Mouse (Mus musculus) hindbrain, embryonic 10.5 days (tissue): Measurements from ENCODE around the gene Palld. TPM values are rescaled to one million over a fixed set of nuclear protein-coding genes. Genes with fewer than 3 reads are reported as not detected.

Experiments
- DNase-seq: peaks from one replicate; pipeline ENCODE4 v3.0.0-alpha.2; 2017; ENCODE audit warnings: low spot score
- H3K27ac ChIP-seq: fragments of 300-500 bp; sonication (generic); 2 replicates; pipeline ENCODE4 v1.5.1; 2016; ENCODE audit warnings: mild to moderate bottlenecking, moderate library complexity
- H3K27me3 ChIP-seq: fragments of 300-500 bp; sonication (generic); 2 replicates; pipeline ENCODE4 v1.6.1; 2016; ENCODE audit warnings: mild to moderate bottlenecking; ENCODE audit not compliant: poor library complexity, insufficient read depth, severe bottlenecking
- H3K36me3 ChIP-seq: fragments of 300-500 bp; sonication (generic); 2 replicates; pipeline ENCODE4 v1.6.1; 2016; ENCODE audit warnings: mild to moderate bottlenecking, moderate library complexity
- H3K4me1 ChIP-seq: fragments of 300-500 bp; sonication (generic); replicated peaks from 2 replicates; pipeline ENCODE4 v1.6.1; 2016; ENCODE audit warnings: mild to moderate bottlenecking
- H3K4me3 ChIP-seq: fragments of 300-500 bp; sonication (generic); 2 replicates; pipeline ENCODE4 v1.5.1; 2016; ENCODE audit warnings: mild to moderate bottlenecking, moderate library complexity
- H3K9me3 ChIP-seq: fragments of 300-500 bp; sonication (generic); 2 replicates; pipeline ENCODE4 v1.6.1; 2016; ENCODE audit warnings: mild to moderate bottlenecking, moderate library complexity
- WGBS: fragments of 180-500 bp; shearing (Covaris S2); methylation state at CpG from one replicate; pipeline ENCODE4 v1.1.7; 2016; 5-methylcytosine and 5-hydroxymethylcytosine counted together
- polyA plus RNA-seq: library from polyadenylated mRNA; unstranded; fragments of >200 nt; fragmentation: Nextera tagmentation; extraction: Ambion mirVana; gene quantifications from 2 replicates; pipeline ENCODE4 v1.2.1, GENCODE M21; 2016

The Palld gene
- polyA plus RNA-seq, 1 experiment from 2014 or later = 52.4 TPM

DNA sequence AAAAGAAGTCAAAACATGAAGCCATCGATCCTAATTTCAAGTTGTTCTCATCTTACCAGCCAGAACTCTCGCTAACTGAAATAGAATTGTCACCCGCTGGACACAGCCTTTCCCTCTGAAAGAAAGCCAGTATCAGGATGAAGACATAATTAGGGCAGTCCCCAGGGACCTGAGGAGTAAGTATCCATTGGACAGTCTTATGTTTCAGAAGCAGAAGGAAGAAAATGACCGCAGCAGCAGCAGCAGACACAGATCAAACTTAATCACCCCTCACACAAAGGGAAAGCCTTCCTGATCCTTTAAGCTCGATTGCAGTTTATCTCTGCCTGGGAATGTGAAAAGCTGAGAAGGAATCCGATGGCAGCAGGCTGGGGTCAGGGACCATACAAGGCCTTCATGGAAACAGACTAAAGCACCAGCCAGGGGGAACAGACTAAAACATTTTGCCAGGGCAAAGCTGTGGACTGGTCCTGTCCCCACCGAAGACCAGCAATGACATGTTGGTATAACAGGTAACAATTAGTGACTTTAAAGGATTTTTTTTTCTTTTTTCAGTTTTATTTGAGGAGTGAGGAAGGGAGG lies 53.8 kb downstream of the Palld start:
- H3K27me3 ChIP-seq = no peaks in the 10 kb centered on the region
- no peak overlapping the region for H3K4me3 ChIP-seq
- H3K27ac ChIP-seq = 0 out of 2 replicates have a peak overlapping the region, but pooled peaks have one; percentile 53
- peaks cover 7% of the 10 kb centered on the region; the same call in 1 of the 2 replicates for H3K4me1 ChIP-seq
- no peaks in the 10 kb centered on the region for H3K9me3 ChIP-seq
- 47% methylated on average over 7 of the region's 7 CpGs for WGBS
- peak; percentile 33 for DNase-seq
- H3K36me3 ChIP-seq = no peaks in the 10 kb centered on the region

DNA sequence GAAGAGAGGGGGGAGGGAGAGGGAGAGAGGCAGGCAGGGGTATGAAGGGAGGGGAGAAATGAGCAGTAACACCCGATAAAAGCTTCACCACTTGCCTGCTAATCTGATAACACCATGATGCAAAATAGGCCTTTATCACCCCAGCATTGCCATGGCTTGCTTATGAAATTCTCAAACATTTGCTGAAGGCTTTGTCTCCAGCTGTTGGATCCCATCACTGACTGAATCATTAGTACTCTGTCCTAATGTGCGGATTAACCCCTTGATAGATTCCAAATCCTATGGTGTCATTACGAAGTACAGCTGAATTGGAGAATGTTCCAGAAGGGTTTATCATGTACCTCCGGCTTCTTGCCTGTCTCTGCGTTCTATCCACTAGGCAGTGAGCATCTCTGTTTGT lies 55.0 kb downstream of the Palld start:
- Histone ChIP-seq H3K4me1 (peaks cover 7% of the 10 kb centered on the region; the same call in 1 of the 2 replicates), H3K27ac (no peak overlapping the region), H3K9me3 (no peaks in the 10 kb centered on the region), H3K4me3 (no peak overlapping the region), H3K36me3 (no peaks in the 10 kb centered on the region), H3K27me3 (no peaks in the 10 kb centered on the region)
- WGBS = 90% methylated on average over 5 of the region's 5 CpGs
- DNase-seq = no peak

DNA sequence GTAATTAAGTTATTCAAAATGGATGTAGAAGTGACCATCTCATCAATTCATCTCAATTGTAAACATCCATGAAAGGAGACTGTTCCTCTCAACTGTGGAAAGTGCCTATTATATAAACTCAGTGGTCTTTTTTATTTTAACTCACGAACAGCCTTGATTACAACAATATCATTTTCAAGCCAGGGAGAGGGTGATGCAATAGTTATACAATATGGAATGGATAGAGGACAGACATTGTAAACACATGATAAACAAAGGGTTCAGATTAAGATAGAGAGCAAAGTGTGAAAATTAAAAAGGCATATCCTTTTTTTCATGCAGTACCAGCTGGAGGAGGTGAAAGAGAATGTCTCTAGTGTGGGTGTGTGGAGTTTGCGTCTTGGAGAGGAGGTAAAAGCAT lies 57.5 kb downstream of the Palld start:
- no peak for DNase-seq
- Histone ChIP-seq H3K4me1 (peaks cover 7% of the 10 kb centered on the region; the same call in 1 of the 2 replicates), H3K36me3 (no peaks in the 10 kb centered on the region), H3K9me3 (no peaks in the 10 kb centered on the region), H3K4me3 (no peak overlapping the region), H3K27me3 (no peaks in the 10 kb centered on the region), H3K27ac (no peak overlapping the region)
- WGBS = 91% methylated on average over 2 of the region's 2 CpGs

DNA sequence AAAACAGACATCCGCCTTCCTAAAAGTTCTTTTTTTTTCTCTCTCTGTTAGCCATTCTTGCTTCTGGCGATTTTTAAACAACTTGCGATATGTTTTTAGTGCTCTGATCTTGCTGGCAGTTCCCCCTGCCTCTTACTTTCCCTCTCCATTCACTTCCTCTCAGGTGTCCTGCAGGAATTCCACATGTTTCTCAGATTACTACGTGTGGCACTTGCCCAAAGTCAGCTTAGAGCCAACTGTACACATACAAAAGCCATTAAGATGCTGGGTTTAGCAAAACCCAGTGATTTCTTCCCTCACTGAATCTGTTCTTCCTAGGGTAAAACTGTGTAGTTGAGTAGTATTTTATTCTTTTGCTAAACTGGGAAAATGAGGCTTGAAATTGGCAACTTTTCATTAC lies 57.9 kb downstream of the Palld start:
- Histone ChIP-seq H3K9me3 (no peaks in the 10 kb centered on the region), H3K27ac (no peak overlapping the region), H3K4me3 (no peak overlapping the region), H3K4me1 (peaks cover 7% of the 10 kb centered on the region; the same call in 1 of the 2 replicates), H3K36me3 (no peaks in the 10 kb centered on the region), H3K27me3 (no peaks in the 10 kb centered on the region)
- WGBS = 76% methylated on average over 4 of the region's 4 CpGs
- DNase-seq = no peak

DNA sequence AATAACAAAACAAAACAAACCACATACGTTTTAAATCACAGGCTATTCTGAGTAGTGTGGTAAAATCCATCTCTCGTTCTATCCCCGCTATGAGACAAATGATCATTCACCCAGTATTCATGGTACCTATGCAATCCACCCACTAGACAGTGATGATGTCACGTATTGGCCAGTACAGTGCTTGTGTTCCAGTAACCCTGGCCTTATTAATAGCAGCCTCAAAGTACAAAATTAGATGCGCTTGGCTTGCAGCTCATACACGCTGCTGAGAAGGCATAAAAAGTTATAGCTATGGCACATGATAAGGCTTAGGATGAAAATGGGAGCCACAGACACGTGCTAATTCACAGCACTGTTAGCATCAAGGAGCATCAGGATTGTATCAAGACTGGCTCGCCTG lies 58.7 kb downstream of the Palld start:
- no peak for DNase-seq
- H3K27ac ChIP-seq = no peak overlapping the region
- H3K27me3 ChIP-seq = no peaks in the 10 kb centered on the region
- no peaks in the 10 kb centered on the region for H3K36me3 ChIP-seq
- peaks cover 3% of the 10 kb centered on the region; the same call in 1 of the 2 replicates for H3K4me1 ChIP-seq
- no peak overlapping the region for H3K4me3 ChIP-seq
- 88% methylated on average over 8 of the region's 8 CpGs for WGBS
- H3K9me3 ChIP-seq = no peaks in the 10 kb centered on the region

DNA sequence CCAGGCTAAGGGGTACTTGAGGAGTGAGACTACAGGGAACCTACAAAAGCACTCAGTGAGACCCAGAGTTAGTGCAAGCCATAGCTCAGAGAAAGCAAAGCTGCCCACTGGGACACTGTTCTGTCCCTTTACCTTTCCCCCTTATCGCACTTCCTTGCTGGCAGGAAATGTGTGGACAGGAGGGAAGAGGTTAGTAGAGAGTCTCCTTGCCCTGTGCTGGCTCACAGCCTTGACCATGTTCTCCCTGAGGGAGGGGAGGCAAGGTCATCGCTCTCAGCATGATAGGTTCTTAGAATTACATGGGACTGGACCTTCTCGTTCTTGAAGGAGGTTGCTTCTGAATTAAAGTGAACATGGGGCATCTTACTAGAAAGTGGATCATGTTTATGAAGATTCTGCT lies 69.3 kb downstream of the Palld start:
- Histone ChIP-seq H3K27me3 (no peaks in the 10 kb centered on the region), H3K4me3 (no peak overlapping the region), H3K4me1 (no peaks in the 10 kb centered on the region), H3K9me3 (no peaks in the 10 kb centered on the region), H3K36me3 (no peaks in the 10 kb centered on the region), H3K27ac (no peak overlapping the region)
- WGBS = 86% methylated on average over 3 of the region's 3 CpGs
- no peak for DNase-seq

DNA sequence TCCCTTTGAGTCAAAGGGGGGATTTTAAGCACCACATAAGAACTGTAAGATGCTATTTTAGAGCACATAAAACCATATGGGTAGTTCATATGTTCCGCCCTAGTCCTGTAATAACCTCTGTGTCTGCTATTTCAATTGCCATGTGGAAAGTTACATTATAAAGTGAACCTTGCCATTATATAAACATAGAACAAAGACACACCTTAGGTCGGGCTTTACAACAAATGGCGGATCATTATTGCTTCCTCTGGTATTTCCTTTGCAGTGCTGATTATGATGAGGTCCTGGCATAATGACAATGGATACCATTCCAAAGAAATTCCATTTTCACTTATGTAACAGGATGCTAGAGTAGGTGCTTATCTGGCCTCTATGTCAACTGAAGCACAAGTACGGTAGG lies 70.5 kb downstream of the Palld start:
- no peaks in the 10 kb centered on the region for H3K27me3 ChIP-seq
- H3K9me3 ChIP-seq = no peaks in the 10 kb centered on the region
- DNase-seq = no peak
- no peaks in the 10 kb centered on the region for H3K4me1 ChIP-seq
- 86% methylated on average over 4 of the region's 4 CpGs for WGBS
- H3K4me3 ChIP-seq = no peak overlapping the region
- H3K36me3 ChIP-seq = no peaks in the 10 kb centered on the region
- H3K27ac ChIP-seq = no peak overlapping the region

DNA sequence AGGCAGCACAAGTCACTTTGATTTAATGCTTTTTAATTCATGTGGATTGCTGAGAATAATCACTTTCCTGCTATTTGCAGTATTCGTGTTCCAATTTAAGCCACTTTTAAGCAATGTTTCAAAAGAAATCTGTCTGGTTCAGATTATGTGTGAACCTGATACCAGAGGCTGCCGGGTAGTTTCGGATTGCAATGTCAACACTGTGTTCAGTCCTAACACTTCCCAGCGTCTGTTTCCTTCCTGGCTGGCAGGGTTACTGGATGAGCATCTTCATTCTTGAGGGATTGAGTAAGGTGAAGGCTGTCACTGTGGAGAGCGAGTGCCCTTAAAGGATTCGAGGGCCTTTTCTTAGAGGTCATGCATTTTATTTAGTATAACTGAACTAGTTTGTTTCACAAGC lies 71.7 kb downstream of the Palld start:
- H3K27me3 ChIP-seq = no peaks in the 10 kb centered on the region
- H3K27ac ChIP-seq = no peak overlapping the region
- no peaks in the 10 kb centered on the region for H3K36me3 ChIP-seq
- H3K4me1 ChIP-seq = no peaks in the 10 kb centered on the region
- 46% methylated on average over 6 of the region's 6 CpGs for WGBS
- no peak overlapping the region for H3K4me3 ChIP-seq
- DNase-seq = no peak
- no peaks in the 10 kb centered on the region for H3K9me3 ChIP-seq

DNA sequence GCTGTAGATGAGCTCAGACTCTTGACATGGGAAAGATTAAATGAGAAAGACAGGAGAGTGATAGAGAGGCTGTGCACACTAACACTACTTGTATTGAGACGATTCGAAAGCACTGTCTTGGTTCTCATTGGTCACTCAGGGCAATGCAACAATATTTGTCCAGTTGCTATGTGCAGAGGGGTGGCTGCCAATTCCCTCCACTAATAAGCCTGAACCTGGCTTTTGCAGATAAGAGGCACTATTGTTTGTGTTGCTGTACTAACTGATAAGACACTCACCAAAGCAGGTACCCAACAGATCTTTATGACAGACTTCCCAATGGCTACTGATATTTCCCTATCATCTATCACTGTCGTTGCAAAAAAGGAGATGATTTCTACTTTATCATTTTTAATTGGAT lies 77.9 kb downstream of the Palld start:
- H3K9me3 ChIP-seq = no peaks in the 10 kb centered on the region
- H3K27ac ChIP-seq = no peak overlapping the region
- peaks cover 14% of the 10 kb centered on the region for H3K4me1 ChIP-seq
- H3K36me3 ChIP-seq = no peaks in the 10 kb centered on the region
- WGBS = 91% methylated on average over 3 of the region's 3 CpGs
- H3K27me3 ChIP-seq = no peaks in the 10 kb centered on the region
- no peak for DNase-seq
- no peak overlapping the region for H3K4me3 ChIP-seq

DNA sequence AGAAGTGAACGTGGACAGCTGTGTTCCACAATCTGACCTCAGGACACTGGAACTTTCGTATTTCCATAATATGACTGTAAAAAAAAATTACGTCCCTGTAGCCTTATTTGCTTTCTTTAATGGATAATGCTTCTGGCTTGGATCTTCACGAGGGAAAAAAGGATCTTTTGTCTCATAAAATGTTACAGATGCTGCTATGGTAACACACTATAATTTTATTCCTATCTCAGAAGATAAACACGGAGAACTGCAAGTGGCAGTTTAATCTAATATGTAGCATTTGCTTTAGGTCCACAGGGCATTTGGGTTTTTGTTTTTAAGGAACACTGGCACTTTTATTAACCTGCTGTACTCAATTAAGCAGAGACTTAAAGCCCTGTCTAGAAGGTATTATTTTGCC lies 79.3 kb downstream of the Palld start:
- WGBS = 59% methylated on average over 5 of the region's 5 CpGs
- H3K4me1 ChIP-seq = peaks cover 14% of the 10 kb centered on the region

DNA sequence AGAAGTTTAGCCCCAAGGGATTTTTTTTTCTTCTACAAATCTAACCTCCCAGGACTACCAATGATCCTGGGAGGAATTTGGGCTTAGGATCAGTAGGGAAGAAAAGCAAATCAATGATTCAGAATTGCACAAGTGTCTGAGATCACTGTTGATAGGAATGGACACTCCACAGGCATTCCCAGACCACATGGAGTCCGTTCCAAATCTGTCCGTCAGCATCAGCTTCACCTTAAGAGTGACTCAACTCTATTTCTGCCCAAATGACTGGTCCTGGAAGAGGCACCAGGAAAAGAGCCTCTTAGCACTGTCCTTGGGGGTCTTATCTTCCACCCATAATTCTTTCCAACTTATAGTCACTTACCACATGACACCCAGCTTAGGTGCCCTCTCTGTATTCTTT lies 98.7 kb downstream of the Palld start:
- no peaks in the 10 kb centered on the region for H3K9me3 ChIP-seq
- no peaks in the 10 kb centered on the region for H3K27me3 ChIP-seq
- no peak overlapping the region for H3K27ac ChIP-seq
- H3K4me1 ChIP-seq = no peaks in the 10 kb centered on the region
- H3K4me3 ChIP-seq = no peak overlapping the region
- DNase-seq = no peak
- no peaks in the 10 kb centered on the region for H3K36me3 ChIP-seq
- WGBS = 77% methylated on average over 2 of the region's 2 CpGs

More for the DNA sequence above, 79.3 kb downstream of the Palld start:
- no peak for DNase-seq
- Histone ChIP-seq H3K9me3 (no peaks in the 10 kb centered on the region), H3K27ac (no peak overlapping the region), H3K36me3 (no peaks in the 10 kb centered on the region), H3K27me3 (no peaks in the 10 kb centered on the region), H3K4me3 (no peak overlapping the region)

DNA sequence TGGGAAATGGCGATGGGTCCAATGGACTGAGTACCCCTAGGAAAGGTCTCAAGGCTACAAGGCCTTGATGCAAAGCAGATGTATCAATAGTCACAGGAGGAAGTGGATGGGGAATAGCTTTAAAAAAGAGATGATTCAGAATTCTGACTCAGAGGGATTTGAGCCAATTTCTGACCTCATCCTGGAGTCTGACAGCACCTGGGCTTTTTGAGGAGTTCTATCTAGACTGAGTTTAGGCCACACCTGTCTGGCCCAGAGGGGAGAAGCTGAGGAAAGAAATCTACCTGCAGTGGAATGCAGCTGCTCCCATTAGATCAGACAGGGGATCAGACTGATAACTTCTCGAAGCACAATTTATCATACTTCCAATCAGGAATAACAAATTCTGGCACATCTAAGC lies 99.7 kb downstream of the Palld start:
- no peaks in the 10 kb centered on the region for H3K27me3 ChIP-seq
- WGBS = 87% methylated on average over 2 of the region's 2 CpGs
- H3K4me3 ChIP-seq = no peak overlapping the region
- no peak for DNase-seq
- H3K36me3 ChIP-seq = no peaks in the 10 kb centered on the region
- H3K4me1 ChIP-seq = no peaks in the 10 kb centered on the region
- no peaks in the 10 kb centered on the region for H3K9me3 ChIP-seq
- no peak overlapping the region for H3K27ac ChIP-seq

DNA sequence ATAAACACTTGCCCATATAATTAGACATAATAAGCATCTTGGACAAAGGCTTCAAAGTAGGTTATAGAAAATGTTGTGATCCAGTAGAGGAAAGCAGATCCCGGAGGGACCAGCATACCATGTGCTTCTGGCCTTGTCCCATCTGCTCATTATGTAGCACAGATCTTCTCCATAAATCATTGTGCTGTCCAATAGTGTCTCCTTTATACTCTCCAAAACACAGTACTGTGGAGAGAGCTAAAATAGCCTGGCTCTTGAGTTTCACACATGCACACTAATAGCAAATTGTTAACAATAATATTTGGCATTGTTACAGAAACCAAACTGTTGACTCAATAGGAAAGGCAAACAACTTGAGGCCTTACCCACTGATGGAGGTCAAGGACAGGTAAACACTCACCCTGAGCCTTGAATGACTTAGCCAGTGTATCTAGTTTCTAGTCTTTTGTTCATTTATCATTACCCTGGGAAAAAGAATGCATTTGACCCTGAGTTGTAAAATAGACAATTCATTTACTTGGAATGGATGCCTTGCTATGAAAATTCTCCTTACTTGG lies 105.0 kb downstream of the Palld start:
- H3K36me3 ChIP-seq = no peaks in the 10 kb centered on the region
- H3K27me3 ChIP-seq = no peaks in the 10 kb centered on the region
- H3K9me3 ChIP-seq = no peaks in the 10 kb centered on the region
- H3K27ac ChIP-seq = no peak overlapping the region
- no peak overlapping the region for H3K4me3 ChIP-seq
- no peaks in the 10 kb centered on the region for H3K4me1 ChIP-seq
- 76% methylated on average over 1 of the region's 1 CpGs for whole genome bisulfite sequencing
- no peak for DNase-seq
